Mouse (Mus musculus): ENCODE measurements around the gene Fbln1. TPM values are rescaled to one million over a fixed set of nuclear protein-coding genes. Genes with fewer than 3 reads are reported as not detected.

Gene Fbln1
- polyA plus RNA-seq, 1 experiment from 2014 or later = 261 TPM

- H3K9me3 ChIP-seq (replicated peaks) = no peaks in the 10 kb centered on the region
- no peaks in the 10 kb centered on the region for H3K27me3 ChIP-seq (ENCODE audit: low read depth, poor library complexity, severe bottlenecking)
- DNase-seq (ENCODE audit: low spot score) = no peak
- H3K4me3 ChIP-seq = no peak overlapping the region
- no peaks in the 10 kb centered on the region for H3K36me3 ChIP-seq
- H3K4me1 ChIP-seq = peaks cover 25% of the 10 kb centered on the region
- no peak overlapping the region for H3K27ac ChIP-seq
- WGBS = 84% methylated on average over 3 of the region's 3 CpGs
Observed at GRCm38 (mm10) chr15:85294632-85295031, 88.9 kb downstream of the Fbln1 start.

- no peaks in the 10 kb centered on the region for H3K27me3 ChIP-seq (ENCODE audit: low read depth, poor library complexity, severe bottlenecking)
- H3K36me3 ChIP-seq = no peaks in the 10 kb centered on the region
- H3K27ac ChIP-seq = no peak overlapping the region
- no peak overlapping the region for H3K4me3 ChIP-seq
- no peak for DNase-seq (ENCODE audit: low spot score)
- 81% methylated on average over 8 of the region's 8 CpGs for WGBS
- no peaks in the 10 kb centered on the region for H3K9me3 ChIP-seq (replicated peaks)
- peaks cover 25% of the 10 kb centered on the region for H3K4me1 ChIP-seq
Observed at GRCm38 (mm10) chr15:85295544-85295943, 89.8 kb downstream of the Fbln1 start.

GRCm38 (mm10) chr15:85295977-85296376 is 90.2 kb downstream of the Fbln1 start:
- DNase-seq (ENCODE audit: low spot score) = no peak
- 65% methylated on average over 2 of the region's 2 CpGs for WGBS
- Histone ChIP-seq H3K4me1 (peaks cover 25% of the 10 kb centered on the region), H3K4me3 (no peak overlapping the region), H3K9me3 (replicated peaks) (no peaks in the 10 kb centered on the region), H3K27ac (no peak overlapping the region), H3K27me3 (ENCODE audit: low read depth, poor library complexity, severe bottlenecking) (no peaks in the 10 kb centered on the region), H3K36me3 (no peaks in the 10 kb centered on the region)

GRCm38 (mm10) chr15:85296538-85296937 is 90.8 kb downstream of the Fbln1 start:
- Histone ChIP-seq H3K9me3 (replicated peaks) (no peaks in the 10 kb centered on the region), H3K36me3 (no peaks in the 10 kb centered on the region), H3K27me3 (ENCODE audit: low read depth, poor library complexity, severe bottlenecking) (no peaks in the 10 kb centered on the region), H3K4me3 (no peak overlapping the region), H3K4me1 (peaks cover 25% of the 10 kb centered on the region), H3K27ac (no peak overlapping the region)
- no peak for DNase-seq (ENCODE audit: low spot score)
- WGBS = 83% methylated on average over 3 of the region's 3 CpGs

- DNase-seq (ENCODE audit: low spot score) = no peak
- Histone ChIP-seq H3K27me3 (ENCODE audit: low read depth, poor library complexity, severe bottlenecking) (no peaks in the 10 kb centered on the region), H3K9me3 (replicated peaks) (no peaks in the 10 kb centered on the region), H3K4me3 (no peak overlapping the region), H3K27ac (0 out of 2 replicates have a peak overlapping the region, but pooled peaks have one; percentile 12), H3K4me1 (peaks cover 25% of the 10 kb centered on the region), H3K36me3 (no peaks in the 10 kb centered on the region)
- 55% methylated on average over 17 of the region's 17 CpGs for WGBS
Observed at GRCm38 (mm10) chr15:85298167-85298781, 92.5 kb downstream of the Fbln1 start.

GRCm38 (mm10) chr15:85298946-85299345 is 93.2 kb downstream of the Fbln1 start:
- Histone ChIP-seq H3K9me3 (replicated peaks) (no peaks in the 10 kb centered on the region), H3K27me3 (ENCODE audit: low read depth, poor library complexity, severe bottlenecking) (no peaks in the 10 kb centered on the region), H3K4me3 (no peak overlapping the region), H3K27ac (no peak overlapping the region), H3K36me3 (no peaks in the 10 kb centered on the region), H3K4me1 (peaks cover 25% of the 10 kb centered on the region)
- WGBS = 89% methylated on average over 9 of the region's 9 CpGs
- DNase-seq (ENCODE audit: low spot score) = no peak

GRCm38 (mm10) chr15:85303241-85303640 is 97.5 kb downstream of the Fbln1 start:
- DNase-seq (ENCODE audit: low spot score) = no peak
- Histone ChIP-seq H3K4me3 (no peak overlapping the region), H3K36me3 (no peaks in the 10 kb centered on the region), H3K9me3 (replicated peaks) (no peaks in the 10 kb centered on the region), H3K27ac (no peak overlapping the region), H3K4me1 (peaks cover 17% of the 10 kb centered on the region), H3K27me3 (ENCODE audit: low read depth, poor library complexity, severe bottlenecking) (no peaks in the 10 kb centered on the region)
- WGBS = 85% methylated on average over 4 of the region's 4 CpGs

GRCm38 (mm10) chr15:85303976-85304375 is 98.2 kb downstream of the Fbln1 start:
- no peak for DNase-seq (ENCODE audit: low spot score)
- no peak overlapping the region for H3K27ac ChIP-seq
- no peaks in the 10 kb centered on the region for H3K27me3 ChIP-seq (ENCODE audit: low read depth, poor library complexity, severe bottlenecking)
- peaks cover 9% of the 10 kb centered on the region for H3K4me1 ChIP-seq
- H3K36me3 ChIP-seq = no peaks in the 10 kb centered on the region
- WGBS = 86% methylated on average over 4 of the region's 4 CpGs
- H3K9me3 ChIP-seq (replicated peaks) = no peaks in the 10 kb centered on the region
- no peak overlapping the region for H3K4me3 ChIP-seq

- no peak overlapping the region for H3K27ac ChIP-seq
- no peaks in the 10 kb centered on the region for H3K9me3 ChIP-seq (replicated peaks)
- no peaks in the 10 kb centered on the region for H3K27me3 ChIP-seq (ENCODE audit: low read depth, poor library complexity, severe bottlenecking)
- no peak overlapping the region for H3K4me3 ChIP-seq
- no peak for DNase-seq (ENCODE audit: low spot score)
- peaks cover 8% of the 10 kb centered on the region for H3K4me1 ChIP-seq
- no peaks in the 10 kb centered on the region for H3K36me3 ChIP-seq
- WGBS = 89% methylated on average over 2 of the region's 2 CpGs
Observed at GRCm38 (mm10) chr15:85307061-85307660, 101.4 kb downstream of the Fbln1 start.

GRCm38 (mm10) chr15:85311058-85311657 is 105.4 kb downstream of the Fbln1 start:
- H3K4me1 ChIP-seq = peaks cover 4% of the 10 kb centered on the region
- H3K27me3 ChIP-seq (ENCODE audit: low read depth, poor library complexity, severe bottlenecking) = 0 out of 2 replicates have a peak, but pooled peaks cover 17% of the 10 kb centered on the region
- no peaks in the 10 kb centered on the region for H3K36me3 ChIP-seq
- WGBS = 83% methylated on average over 10 of the region's 10 CpGs
- H3K9me3 ChIP-seq (replicated peaks) = no peaks in the 10 kb centered on the region
- no peak overlapping the region for H3K27ac ChIP-seq
- DNase-seq (ENCODE audit: low spot score) = no peak
- H3K4me3 ChIP-seq = no peak overlapping the region

- no peaks in the 10 kb centered on the region for H3K9me3 ChIP-seq (replicated peaks)
- WGBS = 50% methylated on average over 12 of the region's 13 CpGs
- DNase-seq (ENCODE audit: low spot score) = peak; percentile 82
- H3K36me3 ChIP-seq = no peaks in the 10 kb centered on the region
- no peaks in the 10 kb centered on the region for H3K4me1 ChIP-seq
- peaks cover 38% of the 10 kb centered on the region; the same call in 1 of the 2 replicates for H3K27me3 ChIP-seq (ENCODE audit: low read depth, poor library complexity, severe bottlenecking)
- H3K27ac ChIP-seq = no peak overlapping the region
- no peak overlapping the region for H3K4me3 ChIP-seq
Observed at GRCm38 (mm10) chr15:85315378-85316025, 109.8 kb downstream of the Fbln1 start.

GRCm38 (mm10) chr15:85316342-85317140 is 110.8 kb downstream of the Fbln1 start:
- H3K4me3 ChIP-seq = no peak overlapping the region
- H3K4me1 ChIP-seq = no peaks in the 10 kb centered on the region
- DNase-seq (ENCODE audit: low spot score) = no peak
- no peaks in the 10 kb centered on the region for H3K36me3 ChIP-seq
- peaks cover 38% of the 10 kb centered on the region; the same call in 1 of the 2 replicates for H3K27me3 ChIP-seq (ENCODE audit: low read depth, poor library complexity, severe bottlenecking)
- no peak overlapping the region for H3K27ac ChIP-seq
- H3K9me3 ChIP-seq (replicated peaks) = no peaks in the 10 kb centered on the region
- WGBS = 69% methylated on average over 14 of the region's 14 CpGs
